Mouse (Mus musculus): ENCODE measurements around the gene Ppp2r3a.

The Ppp2r3a gene

GRCm38 (mm10) chr9:101250981-101251643 lies 483 bp downstream of the Ppp2r3a start:
- DNase-seq (ENCODE audit: low spot score) = no peak

DNA sequence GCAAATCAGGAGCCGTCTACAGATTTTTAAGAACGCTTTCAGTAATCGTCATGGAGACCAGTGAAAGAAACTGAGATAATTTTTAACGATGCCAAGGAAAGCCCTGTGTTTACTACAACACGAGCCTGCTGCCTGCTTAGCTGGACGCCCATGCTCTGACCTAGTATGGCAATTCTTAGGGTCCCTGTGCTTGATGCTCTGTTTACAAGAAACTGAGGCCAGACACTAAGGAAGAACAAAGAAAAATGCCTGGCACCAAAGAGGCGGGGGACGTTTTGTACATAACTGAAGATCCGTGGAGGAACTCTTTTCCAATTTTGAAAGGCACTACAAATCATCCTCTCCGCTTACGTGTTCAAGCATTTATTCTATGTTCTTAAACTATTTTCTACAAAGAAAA lies 1.1 kb downstream of the Ppp2r3a start:
- DNase-seq (ENCODE audit: low spot score) = no peak

DNA sequence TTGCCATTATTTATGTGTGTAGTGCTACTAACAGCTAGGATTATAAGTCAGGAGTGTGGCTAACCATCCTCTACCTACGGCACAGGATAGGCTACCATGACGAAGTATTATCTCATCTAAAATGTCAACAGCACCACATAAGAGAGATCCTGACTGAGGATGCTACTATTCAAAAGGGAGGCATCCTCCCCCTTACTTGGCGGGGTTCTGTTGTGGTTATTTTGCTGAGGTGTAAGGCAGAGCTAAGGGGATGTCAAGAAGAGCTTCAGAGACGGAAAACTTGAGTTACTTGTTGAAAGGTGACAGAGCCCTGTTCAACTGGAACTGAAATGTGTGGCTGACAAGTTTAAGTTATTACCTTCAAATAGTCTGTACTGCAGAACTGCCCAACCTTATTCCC lies 2.0 kb downstream of the Ppp2r3a start:
- DNase-seq (ENCODE audit: low spot score) = no peak

DNA sequence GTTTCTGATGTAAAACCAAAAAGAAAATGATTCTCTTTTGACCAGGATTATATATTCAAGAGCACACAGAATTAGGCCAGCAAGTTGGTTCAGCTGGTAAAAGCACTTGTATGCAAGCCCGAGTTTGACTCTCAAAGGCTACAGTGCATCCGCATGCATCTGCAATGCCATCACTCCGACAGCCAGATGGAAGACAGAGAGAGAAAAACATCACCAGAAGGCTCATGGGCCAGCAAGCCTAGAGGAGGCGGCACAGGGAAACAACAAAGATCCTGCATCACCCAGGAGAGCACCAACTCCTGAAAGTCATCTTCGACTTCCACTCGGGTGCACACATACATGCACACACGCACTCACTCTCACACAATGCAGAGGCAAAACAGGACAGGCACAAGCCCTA lies 4.1 kb downstream of the Ppp2r3a start:
- DNase-seq (ENCODE audit: low spot score) = no peak

- DNase-seq (ENCODE audit: low spot score) = no peak
Observed at GRCm38 (mm10) chr9:101245493-101245892, 6.1 kb downstream of the Ppp2r3a start.

DNA sequence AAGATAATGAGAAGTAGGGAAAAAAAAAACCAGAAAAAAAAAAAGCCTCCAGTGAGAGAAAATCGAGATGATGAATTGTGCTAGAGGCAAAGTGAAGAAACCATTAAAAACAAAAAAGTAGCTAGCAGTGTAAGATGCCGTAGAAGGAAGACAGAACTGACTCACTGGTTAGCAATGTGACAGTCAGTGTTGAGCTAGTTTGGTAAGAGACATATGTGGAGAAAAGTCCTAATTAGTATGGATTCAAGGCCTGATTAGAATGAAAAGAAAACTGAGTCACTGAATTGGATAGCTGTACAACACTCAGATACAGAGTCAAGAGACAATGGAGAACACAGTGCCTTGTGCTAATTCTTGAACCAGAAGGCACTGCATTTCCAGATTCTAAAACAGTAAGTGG lies 7.9 kb downstream of the Ppp2r3a start:
- no peak for DNase-seq (ENCODE audit: low spot score)

DNA sequence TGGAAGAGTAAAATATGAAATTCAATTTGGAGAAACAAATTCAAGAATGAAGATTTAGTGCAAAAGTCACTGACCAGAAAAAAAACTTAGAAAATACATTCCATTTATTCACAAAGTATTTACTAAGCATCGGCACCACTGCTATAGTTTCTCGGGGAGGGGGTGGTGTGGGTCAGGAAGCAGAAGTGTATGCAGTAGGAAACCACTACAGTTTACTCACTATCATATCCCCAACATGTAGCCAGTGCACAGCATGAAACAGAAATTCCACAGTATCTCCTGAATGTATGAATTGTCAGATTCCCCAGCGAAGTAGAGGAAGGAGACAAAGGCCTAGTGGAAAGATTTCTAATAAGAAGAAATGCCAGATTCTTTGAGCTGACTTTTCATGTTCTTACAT lies 11.4 kb downstream of the Ppp2r3a start:
- no peak for DNase-seq (ENCODE audit: low spot score)

- no peak for DNase-seq (ENCODE audit: low spot score)
Observed at GRCm38 (mm10) chr9:101235786-101236185, 15.8 kb downstream of the Ppp2r3a start.

GRCm38 (mm10) chr9:101232034-101232433 lies 19.6 kb downstream of the Ppp2r3a start:
- DNase-seq (ENCODE audit: low spot score) = no peak

DNA sequence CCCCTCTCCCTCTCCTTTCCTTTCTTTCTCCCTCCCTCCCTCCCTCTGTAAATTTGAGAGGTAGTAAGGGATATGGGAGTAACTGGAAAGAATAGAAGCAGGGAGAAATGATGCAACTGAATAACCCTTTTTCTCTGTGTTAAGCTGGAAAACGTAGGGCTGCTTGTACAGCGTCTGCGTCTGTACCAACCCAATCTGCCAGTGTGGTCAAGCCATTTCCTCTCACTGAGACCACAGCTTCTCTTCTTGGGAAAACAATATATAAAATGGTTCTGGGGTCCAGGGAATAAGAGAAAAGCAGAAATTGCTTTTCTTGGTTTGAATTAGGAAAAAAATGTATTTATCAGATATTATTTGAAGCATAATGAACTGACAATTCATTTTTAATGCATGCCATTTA lies 21.6 kb downstream of the Ppp2r3a start:
- no peak for DNase-seq (ENCODE audit: low spot score)

- no peak for DNase-seq (ENCODE audit: low spot score)
Observed at GRCm38 (mm10) chr9:101228892-101229291, 22.7 kb downstream of the Ppp2r3a start.

DNA sequence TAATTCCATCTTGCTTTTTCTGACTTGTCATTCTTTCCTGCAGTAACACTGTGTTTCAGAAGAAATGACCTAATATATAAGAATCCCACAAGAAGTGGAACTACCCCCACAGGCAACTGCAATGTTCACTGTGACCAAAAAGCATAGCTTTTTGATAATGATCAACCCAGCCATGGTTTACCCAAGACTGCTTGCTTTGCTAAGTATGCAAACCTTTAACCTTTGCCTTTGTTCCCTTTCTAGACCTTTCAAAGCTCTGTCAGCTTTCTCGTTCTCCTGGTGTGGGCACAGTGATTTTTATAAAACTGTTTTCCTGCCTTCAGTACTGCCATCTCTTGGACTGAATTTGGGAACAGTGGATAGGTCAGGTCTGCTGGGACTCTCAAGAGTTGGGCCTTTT lies 43.6 kb downstream of the Ppp2r3a start:
- no peak for DNase-seq (ENCODE audit: low spot score)

DNA sequence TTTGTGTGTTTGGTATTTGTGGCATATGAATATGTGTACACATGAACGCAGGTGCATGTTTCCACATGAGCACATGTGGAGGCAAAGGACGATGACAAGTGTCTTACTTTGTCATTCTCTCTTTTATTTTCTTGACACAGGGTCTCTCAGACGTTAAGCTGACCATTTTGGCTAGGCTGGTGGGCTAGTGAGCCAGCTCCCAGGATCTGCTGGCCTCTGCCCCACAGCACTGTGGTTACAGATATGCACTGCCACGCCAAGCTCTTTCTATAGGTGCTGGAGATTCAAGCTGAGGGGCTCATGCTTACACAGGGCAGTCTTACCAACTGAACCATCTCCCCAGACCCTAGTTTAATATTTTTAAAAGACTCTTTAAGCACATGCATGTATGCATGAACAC lies 45.1 kb downstream of the Ppp2r3a start:
- DNase-seq (ENCODE audit: low spot score) = no peak

DNA sequence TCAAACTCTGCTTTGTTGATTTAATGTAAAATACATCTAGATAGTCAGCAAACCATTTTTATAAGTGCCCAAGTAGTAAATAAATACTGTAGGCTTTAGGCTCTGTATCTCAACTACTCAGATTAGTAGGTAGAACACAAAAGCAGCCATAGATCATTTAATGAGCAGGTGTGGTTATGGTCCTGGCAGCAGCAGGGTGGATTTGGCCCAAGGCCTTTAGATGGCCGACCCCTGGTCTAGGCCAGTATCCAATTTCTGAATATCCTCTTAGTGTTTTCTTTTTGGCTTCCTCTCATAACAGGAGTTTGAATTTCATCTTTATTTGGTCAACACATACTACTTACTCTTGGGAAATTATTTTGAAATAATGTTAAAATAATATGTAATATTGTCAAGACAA lies 46.4 kb downstream of the Ppp2r3a start:
- no peak for DNase-seq (ENCODE audit: low spot score)

DNA sequence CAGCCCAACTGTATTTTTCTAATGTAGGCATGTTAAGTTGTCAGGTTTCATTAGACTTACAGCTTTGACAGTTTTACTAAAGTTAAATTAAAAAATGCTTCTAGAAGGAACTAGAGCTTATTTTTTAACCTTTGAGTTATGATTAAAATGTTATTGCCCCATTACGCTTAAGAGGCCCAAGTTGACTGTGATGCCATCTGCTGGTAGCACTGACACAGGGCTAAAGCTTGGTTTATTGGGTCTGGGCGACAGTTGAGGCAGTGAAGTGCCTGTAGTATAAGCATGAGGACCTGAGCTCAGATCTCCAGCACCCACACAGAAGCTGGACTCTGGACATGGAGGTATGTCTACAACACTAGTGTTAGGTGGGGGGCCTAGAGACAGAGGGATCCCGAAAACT lies 47.5 kb downstream of the Ppp2r3a start:
- no peak for DNase-seq (ENCODE audit: low spot score)

- no peak for DNase-seq (ENCODE audit: low spot score)
Observed at GRCm38 (mm10) chr9:101200627-101201026, 51.0 kb downstream of the Ppp2r3a start.

- no peak for DNase-seq (ENCODE audit: low spot score)
Observed at GRCm38 (mm10) chr9:101198804-101199203, 52.8 kb downstream of the Ppp2r3a start.

DNA sequence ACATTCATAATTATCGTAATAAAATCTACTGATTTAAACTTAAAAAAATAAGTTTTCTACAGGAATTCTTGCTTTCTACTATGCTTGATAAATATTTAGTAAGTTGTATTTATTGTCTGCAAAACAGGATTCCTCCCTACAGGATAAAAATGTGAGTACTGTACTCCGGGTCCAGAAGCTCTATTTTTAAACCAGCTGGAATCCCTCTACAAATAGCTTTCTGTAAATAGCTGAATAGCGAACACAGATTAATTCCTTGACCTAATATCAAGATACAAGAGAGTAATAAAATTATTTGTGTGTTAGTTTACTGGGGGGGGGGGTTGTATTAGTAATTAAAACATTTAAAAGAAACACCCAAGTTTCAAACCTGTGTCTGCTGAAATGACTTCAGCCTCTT lies 53.3 kb downstream of the Ppp2r3a start:
- DNase-seq (ENCODE audit: low spot score) = no peak

- peak; percentile 66 for DNase-seq (ENCODE audit: low spot score)
Observed at GRCm38 (mm10) chr9:101181962-101182701, 69.5 kb downstream of the Ppp2r3a start.

- DNase-seq (ENCODE audit: low spot score) = no peak
Observed at GRCm38 (mm10) chr9:101181291-101181690, 70.3 kb downstream of the Ppp2r3a start.

DNA sequence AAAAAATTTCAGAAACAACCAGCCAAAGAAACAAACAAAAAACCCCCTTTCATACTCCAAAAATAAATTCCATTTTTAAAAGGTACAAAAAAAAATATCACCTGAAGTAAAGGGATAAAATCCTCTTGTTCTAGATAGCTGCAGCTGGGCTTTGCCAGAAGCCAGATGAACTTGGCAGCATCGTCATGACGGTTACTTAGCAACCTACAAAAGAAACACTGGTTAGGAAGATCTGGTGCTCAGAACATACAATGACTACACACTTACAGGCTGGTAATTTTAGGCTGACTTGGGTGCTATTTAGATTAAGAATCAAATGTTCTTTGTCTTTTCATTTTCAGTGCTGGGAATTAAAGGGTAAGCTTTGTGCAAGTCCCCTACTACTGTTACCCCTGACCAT lies 71.4 kb downstream of the Ppp2r3a start:
- DNase-seq (ENCODE audit: low spot score) = no peak

DNA sequence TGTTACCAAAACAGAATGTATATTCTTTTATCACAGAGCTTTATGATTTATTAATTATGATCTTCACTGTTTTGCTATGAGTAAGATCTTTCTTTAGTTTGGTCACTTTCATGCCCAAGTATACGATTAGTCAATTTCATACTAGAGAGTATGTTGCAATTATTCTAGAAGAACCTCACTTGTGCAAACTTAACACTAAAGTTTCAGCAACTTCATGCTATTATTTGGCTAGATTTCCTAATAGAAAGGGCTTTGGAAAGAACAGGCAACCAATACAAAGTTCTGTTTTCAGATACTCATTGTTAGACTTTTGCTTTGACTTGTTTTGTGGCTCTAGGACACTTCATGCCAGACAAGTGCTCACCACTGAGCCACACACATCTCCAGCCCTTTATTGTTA lies 91.0 kb downstream of the Ppp2r3a start:
- DNase-seq (ENCODE audit: low spot score) = no peak

GRCm38 (mm10) chr9:101160092-101160491 lies 91.5 kb downstream of the Ppp2r3a start:
- no peak for DNase-seq (ENCODE audit: low spot score)

- no peak for DNase-seq (ENCODE audit: low spot score)
Observed at GRCm38 (mm10) chr9:101159431-101159830, 92.2 kb downstream of the Ppp2r3a start.
